Mouse (Mus musculus) yolk sac, embryonic 10.5 days (tissue): ENCODE measurements around the gene Hist2h3c2.
A peak's percentile ranks its signal among the peaks of the same experiment; 100 is the strongest.
"Not testable (repeated sequence)": the region's sequence is repeated elsewhere in the genome, so short reads cannot be mapped to it uniquely, and the experiment has no call there.

Source experiments
- DNase-seq: peaks from one replicate; pipeline ENCODE4 v3.0.0-alpha.2; 2017; ENCODE audit warnings: low spot score

The Hist2h3c2 gene

DNA sequence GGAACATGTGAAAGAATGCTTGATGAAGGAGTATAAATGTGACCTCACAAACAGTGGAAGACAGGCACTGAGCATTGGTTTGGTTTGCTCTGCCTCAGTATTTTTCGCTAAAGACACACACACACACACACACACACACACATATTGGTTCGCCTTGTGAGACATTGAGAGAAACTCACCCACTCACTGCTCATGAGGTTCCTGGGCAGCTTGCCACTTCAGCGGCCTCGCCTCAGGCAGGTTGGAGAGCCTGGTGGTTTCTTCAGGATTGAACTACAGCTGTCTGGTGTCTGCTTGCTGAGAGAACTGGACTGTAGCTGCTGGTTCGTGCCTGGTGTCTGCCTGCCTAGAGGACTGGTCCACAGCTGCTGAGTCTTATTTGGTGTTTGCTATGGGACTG lies 21.3 kb upstream of the Hist2h3c2 start:
- no peak for DNase-seq

- DNase-seq, result no peak
Measured at GRCm38 (mm10) chr3:96257190-96257589, 18.3 kb upstream of the Hist2h3c2 start.

DNA sequence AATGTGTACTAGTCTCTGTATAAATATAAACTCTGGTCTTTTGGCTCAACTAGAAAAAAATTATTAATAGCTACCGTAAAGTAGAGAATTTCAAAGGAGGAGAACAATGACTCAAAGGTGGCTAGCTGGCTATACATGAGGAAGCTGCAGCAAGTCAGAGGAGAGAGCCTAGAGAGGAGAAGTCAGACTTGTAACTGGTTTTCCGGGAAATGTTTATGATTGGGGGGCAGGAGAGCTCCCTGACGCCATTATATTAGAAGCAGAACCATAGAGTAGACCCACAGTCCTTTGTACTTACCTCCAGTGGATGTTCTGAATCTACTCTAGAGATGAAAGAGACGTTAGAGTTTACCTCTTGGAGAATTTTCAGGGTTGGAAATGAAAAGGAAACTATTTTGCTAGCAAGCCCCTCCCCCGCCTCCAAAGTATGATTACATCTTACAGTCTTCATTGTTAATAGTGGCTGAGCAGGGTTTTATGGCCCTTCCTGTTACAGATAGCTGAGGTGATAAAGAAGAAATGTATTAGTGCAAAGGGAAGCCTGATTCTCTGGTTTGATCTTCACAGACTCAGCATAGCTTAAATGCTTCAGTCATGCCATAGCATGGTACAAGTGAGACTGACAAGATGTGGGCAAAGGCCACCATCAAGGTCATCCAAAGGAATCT lies 17.1 kb upstream of the Hist2h3c2 start:
- no peak for DNase-seq

GRCm38 (mm10) chr3:96254683-96255355 lies 15.9 kb upstream of the Hist2h3c2 start:
- DNase-seq, result no peak

- DNase-seq, result no peak
Measured at GRCm38 (mm10) chr3:96251787-96252186, 12.9 kb upstream of the Hist2h3c2 start.

GRCm38 (mm10) chr3:96250890-96251289 lies 12.0 kb upstream of the Hist2h3c2 start:
- DNase-seq, result no peak

GRCm38 (mm10) chr3:96249034-96249345 lies 10.1 kb upstream of the Hist2h3c2 start:
- DNase-seq, result no peak

GRCm38 (mm10) chr3:96248141-96249033 lies 9.5 kb upstream of the Hist2h3c2 start:
- DNase-seq, result peak; percentile 25

DNA sequence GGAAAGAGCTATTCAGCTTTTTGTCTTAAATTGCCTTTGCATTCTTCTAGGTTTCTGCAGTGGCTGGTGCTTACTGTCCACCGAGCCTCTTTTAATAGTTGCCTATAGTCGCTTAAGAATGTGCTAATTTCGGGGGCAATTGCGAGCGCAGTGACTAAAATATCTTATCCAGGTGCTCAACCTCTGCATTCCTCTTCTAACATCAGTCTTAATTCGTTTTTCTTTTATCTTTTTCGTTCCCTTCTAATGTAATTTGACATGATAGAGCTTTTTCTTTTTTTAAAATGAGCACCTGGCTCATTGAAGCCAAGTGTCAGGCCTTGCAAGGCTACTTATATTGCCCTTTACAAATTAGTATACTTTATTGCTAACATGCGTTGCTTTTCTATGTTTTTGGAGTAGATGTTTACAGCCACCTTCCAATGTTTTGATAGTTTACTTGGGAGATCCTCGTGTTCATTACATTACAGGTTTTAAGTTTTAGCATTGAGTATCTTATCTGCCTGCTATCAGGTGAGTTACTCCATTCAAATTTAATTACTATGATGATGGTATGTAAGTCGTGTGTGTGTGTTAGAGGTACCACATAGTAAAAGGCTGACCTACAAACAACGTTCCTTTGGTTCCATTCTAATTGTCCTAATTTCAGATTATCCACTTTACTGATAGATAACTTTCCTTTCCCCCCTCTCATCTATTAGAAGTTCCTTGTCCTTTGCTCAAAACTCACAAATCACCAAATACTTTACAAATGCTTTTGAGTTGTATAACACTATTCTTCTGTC lies 8.6 kb upstream of the Hist2h3c2 start:
- peak; percentile 31 for DNase-seq

DNA sequence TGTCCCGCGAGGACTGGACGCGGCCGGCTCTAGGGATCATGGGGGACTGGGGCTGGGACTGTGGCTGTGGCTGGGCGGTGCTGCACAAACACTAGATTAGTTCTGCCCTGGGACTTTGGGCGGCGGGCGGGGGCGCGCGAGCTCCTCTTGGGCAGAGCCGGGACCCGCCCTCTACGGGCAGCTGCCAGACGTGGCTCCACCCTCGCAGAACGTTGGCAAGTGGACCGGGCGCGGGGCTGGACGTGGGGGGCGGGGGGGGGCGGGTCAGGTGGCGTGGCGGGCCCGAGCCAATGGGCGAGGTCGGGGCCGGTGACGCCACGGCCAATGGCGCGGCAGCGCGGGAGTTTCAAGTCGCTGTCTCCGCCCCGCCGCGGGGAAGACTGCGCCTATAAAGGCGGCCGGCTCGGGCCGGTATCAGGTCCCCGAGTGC lies 7.5 kb upstream of the Hist2h3c2 start, which contains the start of gene Hist2h3c1:
Gene Hist2h3c1, plus strand, starts transcription at position 259 of the 430 bp plus-strand sequence.
- not testable (repeated sequence) for DNase-seq

DNA sequence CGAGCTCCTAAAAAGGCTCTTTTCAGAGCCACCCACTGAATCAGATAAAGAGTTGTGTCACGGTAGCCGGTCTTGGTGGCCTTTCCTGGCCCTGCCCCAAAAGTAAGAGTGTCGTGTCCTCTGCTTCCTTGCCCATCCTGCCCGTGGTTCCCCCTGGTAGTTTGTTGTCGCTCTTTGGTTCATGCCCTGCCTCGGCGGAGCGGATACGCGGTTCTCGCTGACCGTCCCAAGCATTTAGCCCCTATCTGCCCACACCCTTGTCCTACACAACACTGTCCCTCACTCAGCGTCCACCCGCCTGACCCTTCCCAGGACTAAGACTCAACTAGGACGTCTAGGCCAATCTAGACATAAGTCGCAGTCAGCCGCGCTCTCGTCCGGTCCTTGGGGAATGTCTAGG lies 7.1 kb upstream of the Hist2h3c2 start:
- DNase-seq, result not testable (repeated sequence)

- peak; percentile 86 for DNase-seq
Measured at GRCm38 (mm10) chr3:96245003-96245886, 6.3 kb upstream of the Hist2h3c2 start, which contains the start of gene Hist2h2aa1. Gene Hist2h2aa1 (plus strand): TSS chr3:96245497.

DNA sequence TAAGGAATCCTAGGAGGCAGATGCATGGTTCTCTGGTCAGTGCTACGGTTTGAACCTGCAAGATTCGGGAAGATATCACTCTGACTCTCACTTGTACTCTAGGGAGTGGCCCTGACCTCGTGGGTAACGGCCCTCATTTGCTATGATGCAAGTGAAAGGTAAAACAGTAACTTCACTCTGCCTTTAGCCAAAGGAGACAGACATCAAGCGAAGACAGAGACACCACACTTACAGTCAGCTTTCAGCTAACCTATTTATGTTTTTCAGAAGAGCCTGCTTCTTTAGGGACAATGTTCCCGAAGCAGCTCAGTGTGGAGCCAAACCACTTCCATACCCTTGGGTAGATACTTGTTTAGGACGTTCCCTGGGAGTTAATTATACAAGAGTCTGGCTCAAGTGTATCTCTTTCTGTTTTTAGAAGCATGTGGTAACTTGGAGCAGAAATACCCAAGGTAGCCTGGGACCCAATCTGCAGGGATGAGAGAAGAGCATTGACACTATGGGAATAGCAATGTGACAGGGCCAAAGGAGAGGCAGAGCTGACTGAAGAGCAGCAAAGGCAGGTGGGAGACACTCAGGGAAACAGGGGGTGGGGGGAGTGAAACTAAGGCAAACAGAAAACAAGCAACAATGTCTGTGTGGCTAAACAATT lies 5.1 kb upstream of the Hist2h3c2 start:
- DNase-seq, result peak; percentile 63

DNA sequence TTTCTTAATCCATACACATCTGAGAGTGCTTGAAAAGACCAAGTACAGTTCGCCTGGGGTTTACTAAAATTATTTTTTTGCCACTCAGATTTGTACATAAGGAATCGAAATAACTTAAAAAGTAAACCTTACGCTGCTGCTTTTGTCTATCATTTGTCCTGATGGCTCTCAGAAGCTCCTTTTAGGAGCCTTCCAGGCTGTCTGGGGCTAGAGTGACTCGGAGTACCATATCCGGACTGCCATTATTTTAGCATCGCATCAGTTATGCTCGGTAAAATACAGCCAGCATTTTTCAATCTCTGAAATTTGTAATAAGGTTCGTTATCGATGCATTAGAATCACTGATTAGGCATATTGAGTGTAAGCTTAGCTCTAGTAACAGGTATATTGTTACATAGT lies 1.9 kb upstream of the Hist2h3c2 start:
- DNase-seq, result no peak

DNA sequence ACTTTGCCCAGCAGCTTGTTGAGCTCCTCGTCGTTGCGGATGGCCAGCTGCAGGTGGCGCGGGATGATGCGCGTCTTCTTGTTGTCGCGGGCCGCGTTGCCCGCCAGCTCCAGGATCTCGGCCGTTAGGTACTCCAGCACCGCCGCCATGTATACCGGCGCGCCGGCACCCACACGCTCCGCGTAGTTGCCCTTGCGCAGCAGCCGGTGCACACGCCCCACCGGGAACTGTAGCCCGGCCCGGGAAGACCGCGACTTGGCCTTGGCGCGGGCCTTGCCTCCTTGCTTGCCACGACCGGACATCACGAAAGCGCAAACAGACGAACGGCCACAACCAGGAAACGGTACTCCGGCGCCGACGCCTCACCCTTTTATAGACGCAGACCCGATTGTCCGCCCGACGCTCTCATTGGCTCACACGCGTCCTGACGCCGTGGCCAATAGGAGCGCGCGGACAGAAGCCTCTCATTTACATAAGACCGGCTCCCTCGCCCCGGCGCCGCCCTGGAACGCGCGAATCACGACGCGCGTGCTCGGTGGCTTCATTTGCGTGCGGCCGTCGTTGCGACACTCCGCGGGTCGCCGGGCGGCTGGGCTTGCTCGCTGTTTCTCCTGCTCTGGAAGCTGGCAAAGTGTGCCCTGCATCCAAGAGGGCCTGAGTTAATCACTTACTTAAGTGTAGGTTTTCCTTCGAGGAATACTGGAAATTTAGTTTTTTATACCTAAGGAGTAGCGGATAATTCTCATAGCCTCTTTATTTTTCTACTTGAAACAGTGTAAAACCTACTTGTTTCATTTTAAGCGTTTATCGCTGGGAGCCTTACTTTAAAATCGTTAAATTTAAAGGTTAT lies 1.2 kb upstream of the Hist2h3c2 start, which contains the start of gene Hist2h2aa2:
Gene Hist2h2aa2, minus strand, starts transcription at position 328 of the 850 bp plus-strand sequence.
- peak; percentile 82 for DNase-seq

- DNase-seq, result no peak
Measured at GRCm38 (mm10) chr3:96237904-96238511, 919 bp downstream of the Hist2h3c2 start.

DNA sequence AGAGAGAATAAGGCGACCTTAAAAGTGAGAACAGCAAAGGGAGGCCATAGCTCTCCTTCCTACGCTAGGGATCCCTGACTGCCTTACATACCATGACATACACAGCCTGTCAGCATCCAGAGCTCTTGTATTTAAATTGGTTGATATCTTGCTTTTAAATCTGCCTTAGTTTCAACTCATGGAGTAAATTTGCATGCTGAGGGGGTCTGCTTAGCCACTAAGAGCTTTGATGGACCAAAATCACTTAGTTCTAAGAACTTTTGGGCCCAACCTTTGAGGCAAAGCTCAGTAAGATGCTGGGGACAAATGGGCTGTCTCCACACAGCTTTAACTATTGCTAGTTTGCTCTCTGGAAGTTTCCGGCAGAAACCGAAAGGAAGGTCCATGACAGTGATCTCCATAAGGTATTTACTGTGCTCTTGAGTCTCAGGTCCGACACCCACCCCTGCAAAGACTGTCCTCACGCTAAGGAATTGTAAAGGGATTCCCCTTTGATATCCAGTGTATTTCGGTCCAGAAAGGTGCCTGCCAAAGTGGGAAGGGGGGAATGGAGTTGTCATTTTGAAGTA lies 1.5 kb downstream of the Hist2h3c2 start:
- peak; percentile 65 for DNase-seq

GRCm38 (mm10) chr3:96236834-96237334 lies 2.0 kb downstream of the Hist2h3c2 start:
- DNase-seq, result no peak
